Comparison of ENCODE assay signal across 16 mouse cellular contexts in the genomic region with DNA sequence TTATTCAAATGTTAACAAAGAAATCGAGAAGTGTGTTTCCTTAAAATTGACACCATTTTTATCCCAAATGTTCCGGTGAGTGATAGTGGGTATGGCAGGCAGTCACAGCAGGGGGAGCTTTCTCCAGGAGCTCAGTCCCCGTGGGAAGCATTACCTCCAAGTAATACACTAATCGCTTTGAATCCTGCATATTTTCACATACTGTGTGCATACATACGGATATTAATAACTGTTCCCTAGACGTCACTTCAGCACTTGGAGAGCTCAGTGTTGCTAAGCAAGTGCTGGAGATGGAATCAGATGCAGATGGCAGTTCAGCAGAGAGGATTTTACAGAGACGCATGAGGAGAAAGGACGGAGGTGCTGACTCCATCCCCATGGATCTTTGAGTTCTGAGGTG.
DNase-seq lines count a peak whose midpoint lies in the region; ATAC-seq and TF ChIP-seq lines count a peak whose summit lies in the region.
"Had no signal": no experiment of that assay in that cellular context is flagged by ENCODE, and none has a peak within 500 bp of the region (broad histone marks: within the 10 kb centered on the region; RNA-seq: fewer than 3 reads in every experiment).

No protein-coding gene starts in this region.

- WGBS in embryonic facial prominence, embryonic 11.5 days: 62% methylated on average over 8 of the region's 8 CpGs
- 79% methylated on average over 8 of the region's 8 CpGs for WGBS in embryonic facial prominence, embryonic 10.5 days
- 29% methylated on average over 8 of the region's 8 CpGs for WGBS in midbrain, embryonic 16.5 days
- WGBS in cerebellum, adult 2 months: 39% methylated on average over 8 of the region's 8 CpGs

- no peaks in the 10 kb centered on the region for H3K36me3 ChIP-seq in embryonic facial prominence, embryonic 11.5 days (replicated peaks; ENCODE audit: control insufficient read depth, insufficient read depth, low read depth, low read length)
- no peaks in the 10 kb centered on the region for H3K36me3 ChIP-seq in embryonic facial prominence, embryonic 10.5 days (replicated peaks)
- no peaks in the 10 kb centered on the region for H3K36me3 ChIP-seq in midbrain, embryonic 16.5 days (ENCODE audit: control insufficient read depth, insufficient read depth, low read length)
- H3K36me3 ChIP-seq: embryonic facial prominence, embryonic 15.5 days; heart, embryonic 12.5 days; neural tube, embryonic 13.5 days had no signal

- H3K9ac ChIP-seq in embryonic facial prominence, embryonic 11.5 days (replicated peaks; ENCODE audit: low read length): no peak overlapping the region
- H3K9ac ChIP-seq in midbrain, embryonic 16.5 days (ENCODE audit: low read depth, low read length): no peak overlapping the region
- H3K9ac ChIP-seq: embryonic facial prominence, embryonic 15.5 days; heart, embryonic 12.5 days; liver, postnatal 0 days; neural tube, embryonic 13.5 days had no signal

- H3K9me3 ChIP-seq in embryonic facial prominence, embryonic 11.5 days (replicated peaks; ENCODE audit: control insufficient read depth, low read length): no peaks in the 10 kb centered on the region
- H3K9me3 ChIP-seq in embryonic facial prominence, embryonic 10.5 days: no peaks in the 10 kb centered on the region
- no peaks in the 10 kb centered on the region for H3K9me3 ChIP-seq in midbrain, embryonic 16.5 days (replicated peaks; ENCODE audit: control insufficient read depth, low read length, poor library complexity, severe bottlenecking)
- H3K9me3 ChIP-seq: embryonic facial prominence, embryonic 15.5 days; heart, embryonic 12.5 days; megakaryocyte, embryonic 14.5 days; neural tube, embryonic 13.5 days had no signal

- no peaks in the 10 kb centered on the region for H3K27me3 ChIP-seq in embryonic facial prominence, embryonic 11.5 days (ENCODE audit: control insufficient read depth, insufficient read depth, low read length)
- H3K27me3 ChIP-seq in embryonic facial prominence, embryonic 10.5 days (replicated peaks; ENCODE audit: low read depth, poor library complexity, severe bottlenecking): no peaks in the 10 kb centered on the region
- no peaks in the 10 kb centered on the region for H3K27me3 ChIP-seq in midbrain, embryonic 16.5 days (ENCODE audit: control insufficient read depth, insufficient read depth, low read depth, low read length)
- no peaks in the 10 kb centered on the region for H3K27me3 ChIP-seq in cerebellum, adult 2 months (ENCODE audit: control insufficient read depth, insufficient read depth, low read length)
- H3K27me3 ChIP-seq: embryonic facial prominence, embryonic 15.5 days; heart, embryonic 12.5 days; megakaryocyte, embryonic 14.5 days; neural tube, embryonic 13.5 days had no signal

- no peak for TF ChIP-seq CTCF in cerebellum, adult 2 months (IDR thresholded peaks at IDR 0.05; ENCODE audit: borderline replicate concordance, insufficient read depth, low read depth, low read length)

- H3K4me1 ChIP-seq in embryonic facial prominence, embryonic 11.5 days (ENCODE audit: control insufficient read depth, insufficient read depth, low read length): no peaks in the 10 kb centered on the region
- H3K4me1 ChIP-seq in embryonic facial prominence, embryonic 10.5 days: no peaks in the 10 kb centered on the region
- H3K4me1 ChIP-seq in midbrain, embryonic 16.5 days (ENCODE audit: control insufficient read depth, insufficient read depth, low read length): no peaks in the 10 kb centered on the region; the same call in 1 of the 2 replicates
- peaks cover 7% of the 10 kb centered on the region for H3K4me1 ChIP-seq in cerebellum, adult 2 months (ENCODE audit: control insufficient read depth, insufficient read depth, low read length)

- H3K4me2 ChIP-seq in embryonic facial prominence, embryonic 11.5 days (ENCODE audit: low read depth, low read length): no peak overlapping the region
- no peak overlapping the region for H3K4me2 ChIP-seq in midbrain, embryonic 16.5 days (ENCODE audit: low read length)
- H3K4me2 ChIP-seq: embryonic facial prominence, embryonic 15.5 days; heart, embryonic 12.5 days; neural tube, embryonic 13.5 days had no signal

- no peak for TF ChIP-seq POLR2A in cerebellum, adult 2 months (IDR thresholded peaks at IDR 0.05; ENCODE audit: borderline replicate concordance, insufficient read depth, low read length)

- no peak overlapping the region for H3K27ac ChIP-seq in embryonic facial prominence, embryonic 11.5 days (replicated peaks; ENCODE audit: low read depth, low read length)
- no peak overlapping the region for H3K27ac ChIP-seq in embryonic facial prominence, embryonic 10.5 days (replicated peaks)
- H3K27ac ChIP-seq in midbrain, embryonic 16.5 days (ENCODE audit: low read length): no peak overlapping the region
- no peak overlapping the region for H3K27ac ChIP-seq in cerebellum, adult 2 months (ENCODE audit: insufficient read depth, low read length)
- H3K27ac ChIP-seq: embryonic facial prominence, embryonic 15.5 days; neural tube, embryonic 13.5 days; stomach, postnatal 0 days had no signal

- ATAC-seq in embryonic facial prominence, embryonic 11.5 days (replicated peaks; ENCODE audit: insufficient number of reproducible peaks, low FRiP score, low TSS enrichment, low read depth): no peak
- peak; percentile 71 for ATAC-seq in midbrain, embryonic 16.5 days
- ATAC-seq: liver, postnatal 0 days had no signal

- no peak overlapping the region for H3K4me3 ChIP-seq in embryonic facial prominence, embryonic 11.5 days (ENCODE audit: low read depth, low read length)
- H3K4me3 ChIP-seq in embryonic facial prominence, embryonic 10.5 days: no peak overlapping the region
- no peak overlapping the region for H3K4me3 ChIP-seq in midbrain, embryonic 16.5 days (ENCODE audit: low read depth, low read length)
- H3K4me3 ChIP-seq in cerebellum, adult 2 months (replicated peaks; ENCODE audit: insufficient read depth, low read depth, low read length): no peak overlapping the region
- H3K4me3 ChIP-seq: embryonic facial prominence, embryonic 15.5 days; gastrocnemius, adult 2 months; heart, embryonic 12.5 days; megakaryocyte, embryonic 14.5 days; neural tube, embryonic 13.5 days had no signal

- peak; percentile 30 for DNase-seq in embryonic facial prominence, embryonic 11.5 days (ENCODE audit: low spot score)
- no peak for DNase-seq in embryonic facial prominence, embryonic 10.5 days (ENCODE audit: low spot score)
- DNase-seq in left cerebral cortex, adult 11 months (ENCODE audit: low spot score): peak; percentile 8
- DNase-seq in left cerebral cortex, postnatal 4 days: no peak
- DNase-seq in layer of hippocampus, adult 9-10 months (ENCODE audit: low spot score): peak; percentile 17
- no peak for DNase-seq in spleen, postnatal 10 days (ENCODE audit: low spot score in 2 of 2)
- no peak for DNase-seq in cerebellum, adult 2 months
- DNase-seq: cerebellum, adult 9-11 months; gastrocnemius, adult 2 months; liver, postnatal 0 days had no signal

- intact Hi-C loops in left cerebral cortex, postnatal 4 days (cut with DNase I): no loop called here

Comparison
In these comparisons a context has a peak if more than half of its experiments do, and no peak if none do; other contexts are left out.
1. DNase-seq: peak in embryonic facial prominence, embryonic 11.5 days (single experiment), left cerebral cortex, adult 11 months (single experiment) and layer of hippocampus, adult 9-10 months (single experiment); none in embryonic facial prominence, embryonic 10.5 days (single experiment), left cerebral cortex, postnatal 4 days (single experiment), spleen, postnatal 10 days (0 of 2) and cerebellum, adult 2 months (0 of 2).